Mouse (Mus musculus) embryonic fibroblast, embryonic 13.5 days (primary cell): ENCODE data around the gene Fiz1.

ENCODE experiments used
- CTCF ChIP-seq: IDR thresholded peaks from 2 replicates; pipeline ENCODE4 v1.5.1; 2011; ENCODE audit warnings: mild to moderate bottlenecking, control low read depth, low read length, moderate library complexity, borderline replicate concordance; ENCODE audit not compliant: insufficient read depth
- POLR2A ChIP-seq: IDR thresholded peaks from 2 replicates; pipeline ENCODE4 v1.6.1; 2011; ENCODE audit warnings: low read depth, mild to moderate bottlenecking, control low read depth, low read length, moderate library complexity

DNA sequence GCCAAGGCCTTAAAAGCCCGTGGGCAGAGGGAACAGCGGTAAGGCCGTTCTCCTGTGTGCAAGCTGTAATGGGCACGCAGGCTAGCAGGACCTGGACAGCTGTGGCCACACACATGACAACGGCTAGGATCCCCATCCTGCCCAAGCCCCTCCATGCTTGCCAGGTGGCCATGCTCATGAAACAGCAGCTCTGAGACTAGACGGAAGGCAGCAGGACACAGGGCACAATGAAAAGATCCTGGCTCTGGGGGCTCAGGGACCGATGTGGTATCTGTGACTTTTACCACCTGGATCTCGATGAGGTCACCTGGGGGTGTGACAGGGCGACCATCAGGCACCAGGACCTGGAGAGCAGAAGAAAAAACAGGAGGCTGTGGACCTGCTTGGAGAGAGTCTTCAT is 21.6 kb upstream of the Fiz1 start:
- no peak for TF ChIP-seq CTCF
- no peak for TF ChIP-seq POLR2A
